Mouse (Mus musculus): ENCODE data around the gene Zdhhc17.

The Zdhhc17 gene

DNA sequence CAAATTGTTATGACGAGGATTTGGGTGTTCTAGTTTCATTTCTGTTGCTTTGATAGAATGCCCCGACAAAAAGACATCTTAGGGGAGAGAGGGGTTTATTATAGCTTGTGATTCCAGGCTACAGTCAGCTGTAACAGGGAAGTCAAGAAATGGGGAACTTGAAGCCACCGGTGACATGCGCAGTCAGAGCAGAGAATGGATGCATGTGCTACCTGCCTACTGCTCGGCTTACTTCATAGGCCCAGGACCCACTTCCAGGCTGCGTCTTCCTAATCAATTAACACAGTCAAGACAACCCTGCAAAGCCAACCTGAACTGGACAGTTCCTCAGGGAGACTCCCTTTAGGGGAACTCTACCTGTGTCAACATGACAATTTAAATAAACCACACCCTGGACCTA is 5.7 kb downstream of the Zdhhc17 start:
- no peak for DNase-seq

DNA sequence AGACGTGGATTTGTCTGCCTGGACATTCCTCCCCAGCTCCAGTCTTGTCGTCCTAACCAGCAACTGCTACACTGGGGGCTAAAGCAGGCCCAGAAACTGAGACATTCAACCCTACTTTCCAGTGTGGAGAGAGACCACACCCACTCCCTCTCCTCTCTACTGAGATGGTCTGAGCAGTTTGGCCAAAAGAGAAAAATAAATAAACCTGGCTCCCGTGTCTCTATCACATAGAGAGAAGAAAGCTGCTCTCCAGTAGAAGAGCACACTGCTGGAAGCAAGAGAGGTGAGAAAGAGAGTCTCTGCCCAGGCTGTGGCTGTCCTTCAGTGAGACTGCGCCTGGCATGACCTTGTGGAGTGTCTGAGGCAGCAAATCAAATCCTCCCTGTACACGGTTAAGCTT is 10.7 kb downstream of the Zdhhc17 start:
- no peak for DNase-seq

DNA sequence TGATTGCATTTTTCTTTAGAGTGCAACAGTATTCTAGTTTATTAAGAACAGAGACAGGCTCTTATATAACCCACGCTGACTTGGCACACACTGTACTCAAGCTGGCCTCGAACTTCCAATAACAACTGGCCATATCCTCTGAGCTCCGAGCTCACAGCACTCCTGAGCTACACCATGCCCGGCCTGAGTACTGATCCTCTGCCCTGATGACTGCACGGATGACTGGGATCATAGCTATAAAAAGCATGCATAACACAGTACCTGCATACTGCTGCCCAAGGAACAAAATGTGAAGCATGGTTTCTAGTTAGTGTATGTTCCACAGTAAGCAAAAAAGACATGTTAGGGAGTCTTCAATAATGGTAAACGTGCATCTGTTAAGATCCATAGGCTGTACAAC is 12.8 kb downstream of the Zdhhc17 start:
- DNase-seq: no peak

DNA sequence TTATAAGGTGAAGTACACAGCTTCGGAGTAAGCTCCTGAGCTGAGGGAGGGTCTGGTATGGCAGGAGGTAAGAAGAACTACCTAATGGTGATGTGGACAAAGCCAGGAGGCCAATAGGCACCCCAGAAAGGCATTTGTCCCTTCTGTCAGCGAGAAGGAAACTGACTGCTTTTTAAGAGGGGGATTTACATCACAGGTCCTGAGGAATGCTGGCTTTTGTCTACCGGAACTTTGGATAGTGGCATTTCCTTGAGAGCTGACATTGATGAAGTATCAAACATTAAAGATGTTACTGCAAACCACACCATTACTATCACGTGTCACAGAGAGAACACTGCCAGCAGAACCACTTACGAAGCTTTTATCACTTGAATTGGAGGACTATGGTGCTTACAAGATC is 15.2 kb downstream of the Zdhhc17 start:
- DNase-seq: peak; percentile 28

DNA sequence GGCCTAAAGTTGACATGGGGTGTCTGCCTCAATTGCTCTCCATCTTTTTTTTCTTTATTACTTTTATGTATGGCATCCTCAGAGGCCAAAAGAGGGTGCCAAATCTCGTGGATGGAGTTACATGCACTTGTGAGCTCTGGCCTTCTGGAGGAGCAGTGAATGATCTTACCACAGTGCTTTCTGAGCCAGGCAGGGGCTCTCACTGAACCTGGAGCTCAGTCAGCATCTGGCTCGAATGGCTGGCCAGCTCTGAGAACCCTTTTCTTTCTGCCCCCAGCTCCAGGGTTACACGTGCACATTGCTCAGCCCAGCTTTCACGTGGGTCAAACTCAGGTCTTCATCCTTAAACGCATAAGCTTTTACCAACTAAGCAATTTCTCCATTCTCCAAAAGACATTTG is 16.7 kb downstream of the Zdhhc17 start:
- peak; percentile 24 for DNase-seq

DNA sequence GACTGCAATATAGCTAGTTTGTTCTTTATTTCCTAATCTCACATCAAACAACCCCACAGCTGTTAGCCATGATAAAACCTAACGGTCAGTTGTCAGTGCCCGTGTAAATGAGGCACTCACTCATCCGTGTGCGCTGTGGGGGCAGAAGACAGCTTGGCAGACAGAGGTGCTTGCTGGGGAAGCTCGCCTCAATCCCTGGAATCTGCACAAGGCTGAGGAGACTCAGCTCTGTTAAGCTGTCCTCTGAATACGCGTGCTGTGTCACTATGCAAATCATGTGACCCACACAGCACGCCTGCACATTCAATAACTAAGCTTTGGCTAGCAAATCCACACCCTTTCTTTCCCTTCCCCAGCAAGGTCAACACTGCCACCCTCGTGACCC is 17.9 kb downstream of the Zdhhc17 start:
- DNase-seq: peak; percentile 44

DNA sequence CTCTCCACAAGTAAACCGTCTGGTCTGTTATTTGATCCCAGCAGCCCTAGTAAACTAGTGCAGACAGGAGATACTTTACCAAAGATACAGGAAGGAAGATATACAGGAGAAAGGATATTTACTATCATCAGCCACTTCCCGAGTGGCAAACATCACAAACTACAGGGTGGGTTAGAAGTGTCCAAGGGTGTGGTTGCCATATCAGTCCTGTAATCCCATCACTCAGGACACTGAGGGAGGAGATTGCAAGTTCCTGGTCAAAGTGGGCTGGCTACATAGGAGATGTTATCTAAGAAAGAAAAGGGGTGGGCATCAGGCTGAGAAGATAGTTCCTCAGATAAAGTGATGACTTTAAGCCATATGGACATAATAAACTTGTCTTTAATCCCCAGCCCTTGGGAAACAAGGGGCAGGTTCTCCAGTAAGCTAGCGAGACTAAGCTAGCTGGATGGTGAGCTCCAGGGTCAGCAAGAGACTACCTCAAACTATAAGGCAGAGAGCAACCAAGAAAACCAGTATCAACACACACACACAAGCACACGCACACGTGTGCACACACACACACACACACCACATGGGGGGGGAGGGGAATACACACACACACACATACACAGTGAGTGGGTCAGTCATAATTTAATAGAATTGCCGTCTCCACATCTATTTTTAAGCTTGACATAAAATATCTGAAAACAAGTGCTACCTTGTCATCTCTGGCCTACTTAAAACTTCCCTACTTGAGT is 18.5 kb downstream of the Zdhhc17 start:
- no peak for DNase-seq

DNA sequence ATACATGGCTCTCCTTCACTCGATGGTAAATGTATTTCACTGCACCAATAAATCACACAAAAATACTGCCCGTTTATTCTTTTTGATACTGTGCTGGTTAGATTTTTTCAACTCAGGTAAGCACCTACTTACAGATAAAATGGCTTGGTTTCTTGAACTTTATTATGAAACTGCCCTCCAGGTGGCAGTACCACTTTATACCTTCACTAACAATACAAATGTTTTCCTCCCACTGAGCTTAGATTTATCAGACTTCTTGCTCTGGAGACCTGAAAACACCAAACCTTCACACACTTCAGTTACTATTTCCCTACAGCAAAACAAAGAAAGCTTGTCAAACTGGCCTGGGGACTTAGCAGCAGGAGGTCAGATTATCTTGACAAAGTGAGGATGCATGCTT is 20.2 kb downstream of the Zdhhc17 start:
- peak; percentile 75 for DNase-seq

DNA sequence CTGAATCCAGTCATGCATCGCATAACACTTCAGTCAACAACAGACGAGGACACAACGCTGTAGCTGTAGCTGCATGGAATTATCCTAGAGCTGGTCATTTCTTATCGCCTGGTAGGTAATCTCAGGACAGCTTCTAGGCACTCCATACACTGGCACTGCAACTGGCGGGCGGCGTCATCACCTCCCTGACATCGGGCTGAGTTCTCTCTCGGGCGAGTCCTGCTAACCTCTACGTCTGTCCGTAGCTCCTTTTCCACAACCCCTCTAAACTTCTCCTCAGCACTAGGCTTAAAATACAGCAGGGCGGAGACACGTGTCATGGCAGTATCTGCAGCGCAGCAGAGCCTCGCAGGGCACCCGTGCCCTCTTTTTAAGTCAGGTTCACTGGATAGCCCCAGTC is 23.3 kb downstream of the Zdhhc17 start:
- peak; percentile 31 for DNase-seq

DNA sequence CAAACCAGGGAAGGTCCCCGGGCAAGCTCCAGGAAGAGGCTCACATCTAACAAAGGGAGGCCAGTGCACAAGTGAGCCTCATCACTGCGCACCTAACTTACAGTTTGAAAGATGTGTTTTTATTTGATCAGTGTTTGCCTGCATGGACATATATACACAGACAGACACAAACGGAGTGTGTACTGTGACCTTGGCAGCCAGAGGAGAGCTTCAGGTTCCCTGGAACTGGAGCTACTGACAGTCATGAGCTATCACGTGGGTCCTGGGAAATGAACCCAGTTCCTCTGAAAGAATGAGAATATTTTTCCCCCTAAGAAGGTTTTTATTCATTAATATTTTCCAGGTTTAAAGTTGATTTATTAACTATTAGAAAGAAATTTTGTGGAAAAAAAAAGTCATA is 27.2 kb downstream of the Zdhhc17 start:
- peak; percentile 76 for DNase-seq

DNA sequence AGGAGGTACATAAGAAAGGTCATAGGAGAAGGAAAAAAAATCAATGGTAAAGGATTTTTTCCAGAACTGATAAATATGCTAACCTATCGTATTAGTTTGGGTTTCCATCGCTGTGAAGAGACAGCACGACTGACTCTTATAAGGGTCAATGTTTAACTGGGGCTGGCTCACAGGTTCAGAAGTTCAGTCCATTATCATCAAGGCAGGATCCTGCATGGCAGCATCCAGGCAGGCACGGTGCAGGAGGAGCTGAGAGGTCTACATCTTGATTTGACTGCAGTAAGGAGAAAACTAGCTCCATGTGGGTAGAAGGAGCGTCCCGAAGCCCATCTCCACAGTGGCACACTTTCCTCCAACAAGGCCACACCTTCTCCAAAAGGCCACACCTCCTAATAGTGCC is 29.5 kb downstream of the Zdhhc17 start:
- DNase-seq: peak; percentile 67

DNA sequence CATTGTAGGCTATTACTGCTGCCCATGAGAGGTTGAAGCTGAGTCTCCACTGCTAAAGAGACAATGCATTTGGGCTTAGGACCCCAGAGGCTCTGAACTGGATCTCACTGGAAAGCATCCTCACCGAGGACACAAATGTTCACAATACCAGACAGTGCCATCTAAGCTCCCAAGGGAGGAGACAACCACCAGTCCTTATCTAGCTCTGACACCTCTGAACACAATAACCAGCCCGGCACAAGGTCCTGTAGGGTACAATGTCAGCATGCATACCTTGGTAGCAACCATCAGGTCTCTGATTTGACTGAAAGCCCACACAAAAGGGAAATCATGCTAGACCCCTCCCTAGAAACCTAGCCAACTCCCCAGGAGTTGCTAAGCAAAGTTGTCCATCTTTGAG is 30.5 kb downstream of the Zdhhc17 start:
- no peak for DNase-seq

DNA sequence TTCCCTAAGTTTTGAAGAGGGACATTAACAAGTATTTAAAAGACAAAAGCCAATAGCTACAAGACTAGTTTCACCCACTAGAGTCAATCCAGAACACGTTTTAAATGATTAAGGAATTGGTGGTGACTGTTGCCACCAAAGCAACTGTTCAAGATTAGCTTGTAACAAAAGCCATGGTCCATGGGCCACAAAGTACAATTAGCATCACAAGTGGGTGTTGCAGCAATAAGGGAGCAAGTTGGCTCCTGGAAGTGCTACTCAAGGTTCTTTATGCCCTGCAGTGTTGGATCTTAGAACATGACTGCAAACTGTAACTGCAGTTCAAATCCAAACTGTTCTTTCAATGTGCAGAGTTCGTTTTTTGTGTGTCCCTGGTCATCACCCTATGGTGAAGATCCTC is 32.6 kb downstream of the Zdhhc17 start:
- no peak for DNase-seq

DNA sequence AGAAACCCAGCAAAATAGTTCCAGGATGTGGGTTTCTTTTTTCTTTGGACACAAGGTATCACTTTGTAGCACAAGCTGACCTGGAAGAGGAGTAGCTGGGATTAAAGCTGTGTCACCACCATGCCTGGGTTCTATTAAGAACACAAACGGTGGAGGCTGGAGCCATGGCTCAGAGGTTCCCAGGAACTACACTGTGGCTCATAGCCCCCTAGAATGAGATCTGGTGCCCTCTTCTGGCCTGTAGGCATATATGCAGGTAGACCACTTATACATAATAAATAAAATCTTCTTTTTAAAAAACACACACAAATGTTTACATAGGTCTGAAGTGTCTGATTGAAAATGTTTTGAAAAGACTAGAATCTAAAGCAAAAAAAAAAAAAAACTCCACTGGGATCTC is 33.9 kb downstream of the Zdhhc17 start:
- peak; percentile 30 for DNase-seq

DNA sequence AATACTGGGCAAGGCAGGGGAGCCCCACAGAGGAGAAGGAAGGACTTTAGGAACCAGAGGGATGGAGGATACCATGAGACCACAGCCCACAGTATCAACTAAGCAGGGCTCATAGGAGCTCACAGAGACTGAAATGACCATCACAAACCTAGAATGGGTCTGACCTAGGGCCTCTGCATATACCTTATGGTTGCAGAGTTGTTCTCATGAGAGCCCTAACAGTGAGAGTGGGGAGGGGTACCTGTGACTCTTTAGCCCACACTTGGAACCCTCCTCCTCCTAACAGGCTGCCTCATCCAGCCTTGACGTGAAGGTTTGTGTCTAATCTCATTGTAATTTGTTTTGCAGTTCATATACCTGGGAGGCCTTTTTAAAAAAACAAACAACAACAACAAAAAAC is 35.1 kb downstream of the Zdhhc17 start:
- DNase-seq: no peak

DNA sequence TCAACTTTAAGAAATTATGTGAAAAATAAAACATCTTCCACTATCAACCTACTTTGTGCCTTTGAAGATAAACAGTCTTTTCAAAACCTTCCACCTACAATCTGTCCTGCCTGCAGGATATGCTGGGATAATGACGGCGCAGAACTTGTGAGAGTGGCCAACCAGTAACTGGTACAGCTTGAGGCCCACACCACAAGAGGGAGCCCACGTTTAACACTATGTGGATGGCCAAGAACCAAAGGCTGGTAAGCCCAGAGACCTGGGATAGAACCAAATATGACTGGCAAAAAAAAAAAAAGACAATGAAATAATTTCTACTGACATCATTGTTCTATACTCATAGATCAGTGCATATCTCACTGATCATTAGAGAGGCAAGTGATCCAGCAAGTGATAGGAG is 35.5 kb downstream of the Zdhhc17 start:
- DNase-seq: peak; percentile 69

DNA sequence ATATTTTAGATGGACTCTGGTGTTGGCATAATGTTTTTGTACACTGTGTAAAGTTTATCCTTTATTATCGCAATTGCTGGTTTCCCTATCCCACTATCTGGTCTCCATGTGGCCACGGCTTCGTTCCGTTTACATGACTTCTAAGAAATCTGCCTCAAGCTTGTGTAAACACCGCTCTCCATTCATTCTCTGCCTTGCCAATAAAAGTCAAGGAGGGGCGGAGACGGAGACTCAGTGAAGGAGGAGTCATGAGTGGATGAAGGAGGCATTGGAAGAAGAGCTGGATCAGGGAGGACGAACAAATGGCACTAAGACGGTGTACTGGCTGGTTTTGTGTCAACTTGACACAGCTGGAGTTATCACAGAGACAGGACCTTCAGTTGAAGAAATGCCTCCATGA is 37.9 kb downstream of the Zdhhc17 start:
- DNase-seq: no peak

DNA sequence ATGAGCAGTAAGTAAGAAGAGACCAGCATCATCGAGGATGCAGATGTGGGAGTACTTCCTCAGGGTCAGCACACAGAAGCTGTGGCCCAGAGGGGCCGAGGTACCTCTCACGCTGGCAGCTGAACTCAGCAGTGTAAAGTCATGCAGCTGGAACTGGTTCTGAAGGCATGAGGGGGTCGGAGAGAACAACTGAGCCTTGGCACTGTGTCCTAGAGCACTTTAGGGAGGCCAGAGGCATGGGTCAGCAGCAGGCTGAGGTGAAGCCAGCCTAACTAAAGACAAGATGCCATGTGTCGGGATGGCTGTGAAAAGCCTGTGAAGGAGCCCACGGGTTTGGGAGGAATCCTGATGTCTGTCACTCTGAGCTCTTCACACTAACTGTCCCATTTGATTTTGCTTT is 38.5 kb downstream of the Zdhhc17 start:
- DNase-seq: no peak

DNA sequence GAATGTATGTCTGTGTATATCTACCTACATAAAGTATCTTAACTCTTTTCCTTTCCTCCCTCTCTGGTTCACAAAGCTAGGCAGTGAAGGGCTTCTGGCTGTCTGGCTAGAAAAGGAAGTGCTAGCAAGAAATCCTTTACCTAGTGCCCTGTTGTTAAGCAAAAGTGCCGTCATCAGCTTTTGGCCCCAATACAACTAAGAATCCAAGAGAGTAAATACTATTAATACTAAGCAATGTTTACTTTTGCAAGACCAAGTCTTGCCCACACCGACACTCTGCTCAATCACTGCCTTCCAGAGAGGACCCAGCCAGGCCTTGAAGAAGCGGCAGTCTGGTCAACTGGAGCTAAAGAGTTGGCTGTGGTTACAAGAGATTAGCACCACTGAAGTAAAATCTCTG is 38.9 kb downstream of the Zdhhc17 start:
- no peak for DNase-seq

DNA sequence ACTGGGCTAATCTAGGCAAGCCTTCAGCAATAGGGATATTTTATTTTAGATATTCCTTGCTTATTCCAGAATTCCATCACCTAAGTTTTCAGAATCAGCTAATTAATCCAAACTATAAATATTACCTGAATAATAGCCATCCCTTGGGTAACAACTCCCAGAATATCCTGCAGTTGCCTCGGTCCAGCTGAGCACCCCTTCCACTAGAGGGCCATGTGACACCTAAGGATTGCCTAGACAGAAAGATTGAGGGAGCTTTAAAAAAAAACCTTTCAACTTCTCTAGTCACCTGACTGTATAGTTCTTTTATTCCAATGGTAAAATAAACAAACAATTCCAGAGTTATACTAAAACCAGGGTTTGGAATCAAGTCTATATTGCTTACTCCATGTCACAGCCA is 47.8 kb downstream of the Zdhhc17 start:
- peak; percentile 49 for DNase-seq

DNA sequence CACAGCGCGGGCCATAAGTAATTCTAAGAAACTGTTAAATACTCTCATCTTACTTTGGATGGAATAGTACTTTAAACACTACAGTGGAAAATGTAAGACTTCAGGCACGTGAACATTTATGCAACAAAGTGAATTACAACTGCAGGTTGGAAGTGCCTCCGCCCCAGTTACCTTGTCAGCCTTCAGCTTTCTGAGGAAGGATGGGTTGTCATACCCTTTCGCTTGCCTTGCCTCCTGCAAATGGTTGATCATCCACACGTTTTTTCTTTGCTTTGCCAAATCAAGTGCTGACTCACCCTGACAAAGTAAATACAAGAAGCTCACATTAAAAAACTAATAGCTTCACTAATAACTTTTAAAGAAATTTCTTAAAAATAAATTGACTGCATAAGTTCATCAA is 49.1 kb downstream of the Zdhhc17 start:
- peak; percentile 55 for DNase-seq

DNA sequence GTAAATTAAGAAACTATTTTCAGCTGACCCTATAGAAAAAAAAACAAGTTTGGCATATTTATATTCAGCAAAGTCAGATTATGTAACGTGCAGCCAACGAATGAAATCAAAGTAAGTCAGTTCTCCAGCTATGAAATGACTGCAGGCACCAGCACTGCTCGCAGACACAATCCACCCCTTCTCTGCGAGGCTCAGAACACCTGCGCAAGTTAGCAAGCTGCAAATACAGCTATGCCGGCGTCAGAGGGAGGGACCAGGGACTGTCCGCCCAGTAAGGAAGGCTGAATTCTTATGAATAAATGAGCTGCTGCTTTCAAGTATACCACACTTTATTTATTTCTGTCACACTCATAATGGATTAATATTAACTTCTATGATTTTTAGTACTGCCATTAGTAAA is 50.2 kb downstream of the Zdhhc17 start:
- DNase-seq: no peak

DNA sequence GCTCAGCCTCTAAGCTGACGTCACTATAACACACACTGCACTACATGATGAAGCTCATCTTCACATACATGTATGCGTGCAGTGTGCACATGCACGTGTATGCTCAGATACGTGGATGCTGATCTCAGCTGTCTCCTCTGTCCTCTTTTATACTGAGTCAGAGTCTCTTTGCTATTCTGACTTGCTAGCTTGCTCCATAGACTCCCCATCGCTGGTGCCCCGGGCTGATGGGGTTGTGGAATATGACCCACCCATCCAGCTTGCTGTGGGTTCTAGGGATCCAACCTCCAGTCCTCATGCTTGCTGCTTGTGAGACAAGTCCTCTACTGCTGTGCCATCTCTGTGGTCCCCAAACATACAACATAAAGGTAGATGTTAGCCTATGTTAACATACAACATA is 51.1 kb downstream of the Zdhhc17 start:
- no peak for DNase-seq

DNA sequence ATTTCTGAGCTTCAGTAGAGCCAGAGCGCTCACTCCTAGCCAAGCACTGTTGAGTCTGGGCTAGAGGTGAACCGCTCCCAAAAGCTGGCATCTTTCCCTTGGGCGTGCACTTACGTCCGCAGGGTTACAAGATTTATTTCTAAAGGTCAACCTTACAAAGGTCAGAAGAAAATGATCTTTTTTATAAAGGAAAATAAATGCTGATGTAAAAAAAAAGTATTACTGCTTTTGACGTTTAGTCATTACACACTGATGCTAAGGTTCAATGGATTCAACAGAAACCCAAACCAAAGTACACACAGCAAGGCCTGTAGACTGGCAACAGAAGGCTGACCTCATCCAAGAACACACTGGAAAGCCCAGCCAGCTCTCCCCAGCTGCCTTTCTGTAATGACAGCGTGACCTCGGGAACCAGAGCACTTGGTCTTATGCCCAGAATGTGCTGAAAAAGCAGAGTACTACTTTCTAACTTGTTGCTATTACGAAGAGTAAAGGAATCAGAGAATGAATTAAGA is 56.9 kb downstream of the Zdhhc17 start:
- peak; percentile 98 for DNase-seq

DNA sequence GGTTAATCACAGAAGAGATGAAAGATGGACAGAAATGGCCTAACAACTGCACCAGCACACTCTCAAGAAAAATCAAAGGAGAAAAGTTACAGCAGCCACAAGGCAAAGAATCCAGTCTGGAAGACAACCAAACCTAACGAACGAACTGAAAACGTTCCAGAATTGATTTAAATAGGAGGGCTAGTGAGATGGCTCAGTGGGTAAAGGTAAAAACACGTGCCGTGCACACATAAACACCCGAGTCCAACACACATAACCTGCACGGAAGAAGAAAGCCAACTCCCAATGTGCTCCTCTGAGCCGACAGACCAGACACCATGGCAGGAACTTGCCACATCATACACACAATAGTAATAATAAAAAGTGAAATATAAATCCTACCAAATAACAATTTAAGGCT is 57.7 kb downstream of the Zdhhc17 start:
- DNase-seq: no peak

Measured in kidney, adult 9 months (tissue).